Mouse (Mus musculus): ENCODE measurements around the gene Fis1. TPM values are rescaled to one million over a fixed set of nuclear protein-coding genes. Genes with fewer than 3 reads are reported as not detected.

The Fis1 gene
- polyA plus RNA-seq (2012; rRNA removed) = 367 and 368 TPM in 2 replicates

GRCm38 (mm10) chr5:136953015-136953414 is at the start of gene Fis1:
Gene Fis1, plus strand, starts transcription at chr5:136953275.

GRCm38 (mm10) chr5:136907991-136908857 is 44.9 kb upstream of the Fis1 start, which contains the start of gene Ift22:
Gene Ift22, plus strand, starts transcription at chr5:136908150.

GRCm38 (mm10) chr5:136966331-136966730 is 13.3 kb downstream of the Fis1 start, which contains the start of gene Cldn15:
Gene Cldn15, plus strand, starts transcription at chr5:136966616.

GRCm38 (mm10) chr5:136986695-136987137 is 33.6 kb downstream of the Fis1 start, which contains the start of gene Plod3:
Gene Plod3, plus strand, starts transcription at chr5:136987019.

GRCm38 (mm10) chr5:136987934-136988271 is 34.8 kb downstream of the Fis1 start, which contains the start of gene Znhit1:
Gene Znhit1, minus strand, starts transcription at chr5:136988021.

Other genes with a start within 250 kb of the Fis1 start
- gene Col26a1, start 70.1 kb upstream of the Fis1 start, polyA plus RNA-seq (2012; rRNA removed) = 45.7 and 106 TPM in 2 replicates
- 53.9 and 61.0 TPM in 2 replicates for gene Ift22, start 45.1 kb upstream of the Fis1 start, polyA plus RNA-seq (2012; rRNA removed)
- gene Cldn15, start 13.3 kb downstream of the Fis1 start, polyA plus RNA-seq (2012; rRNA removed) = 0.60 and 0.66 TPM in 2 replicates
- gene Plod3, start 33.7 kb downstream of the Fis1 start, polyA plus RNA-seq (2012; rRNA removed) = 87.0 and 99.5 TPM in 2 replicates
- gene Znhit1, start 34.7 kb downstream of the Fis1 start, polyA plus RNA-seq (2012; rRNA removed) = 102 TPM in 2 replicates
- gene Vgf, start 73.1 kb downstream of the Fis1 start, polyA plus RNA-seq (2012; rRNA removed) = 5.2 and 6.8 TPM in 2 replicates
- gene Ap1s1, start 92.9 kb downstream of the Fis1 start, polyA plus RNA-seq (2012; rRNA removed) = 178 and 202 TPM in 2 replicates
- gene Serpine1, start 119.0 kb downstream of the Fis1 start, polyA plus RNA-seq (2012; rRNA removed) = 2.2 and 3.3 TPM in 2 replicates
- gene Trim56, start 162.9 kb downstream of the Fis1 start, polyA plus RNA-seq (2012; rRNA removed) = 1.8 TPM in 2 replicates
- not detected in 2 replicates for gene Muc3, start 196.0 kb downstream of the Fis1 start, polyA plus RNA-seq (2012; rRNA removed)